Mouse (Mus musculus) CH12.LX (cell line): ENCODE data around the gene Ppl.

Experiments
- CTCF ChIP-seq, 2 experiments: IDR thresholded peaks in 1 of 2; conservative IDR thresholded peaks in 1 of 2; 2 replicates each; pipeline ENCODE4 v1.5.1; 2011 to 2012; ENCODE audit warnings: low read depth in 2 of 2, low read length in 2 of 2, improper control_type of control experiment in 1 of 2, inconsistent platforms in 1 of 2, mild to moderate bottlenecking in 1 of 2, moderate library complexity in 1 of 2
- ELF1 ChIP-seq: IDR thresholded peaks from 2 replicates; pipeline ENCODE4 v1.6.1; 2014; ENCODE audit warnings: low read depth, mild to moderate bottlenecking, inconsistent platforms, low read length, improper control_type of control experiment
- EP300 ChIP-seq: IDR thresholded peaks from 2 replicates; pipeline ENCODE4 v1.6.1; 2011; ENCODE audit warnings: low read length, improper control_type of control experiment
- GABPA ChIP-seq: IDR thresholded peaks from 2 replicates; pipeline ENCODE4 v1.6.1; 2012; ENCODE audit warnings: low read depth, low read length, improper control_type of control experiment, inconsistent platforms; ENCODE audit not compliant: insufficient replicate concordance
- HCFC1 ChIP-seq: IDR thresholded peaks from 2 replicates; pipeline ENCODE4 v1.6.1; 2012; ENCODE audit warnings: low read depth, mild to moderate bottlenecking, inconsistent platforms, low read length, improper control_type of control experiment
- MXI1 ChIP-seq: IDR thresholded peaks from 2 replicates; pipeline ENCODE4 v1.6.1; 2011; ENCODE audit warnings: mild to moderate bottlenecking, low read depth, low read length, improper control_type of control experiment
- PAX5 ChIP-seq: IDR thresholded peaks from 2 replicates; pipeline ENCODE4 v1.6.1; 2012; ENCODE audit warnings: low read length, inconsistent platforms, mixed read lengths
- RCOR1 ChIP-seq: conservative IDR thresholded peaks from 2 replicates; pipeline ENCODE4 v1.6.1; 2012; ENCODE audit warnings: low read depth, mild to moderate bottlenecking, inconsistent platforms, low read length, improper control_type of control experiment
- SIN3A ChIP-seq: IDR thresholded peaks from 2 replicates; pipeline ENCODE4 v1.6.1; 2012; ENCODE audit warnings: low read length, improper control_type of control experiment, inconsistent platforms
- USF1 ChIP-seq: IDR thresholded peaks from 2 replicates; pipeline ENCODE4 v1.6.1; 2014; ENCODE audit warnings: low read depth, mild to moderate bottlenecking, inconsistent platforms, low read length, improper control_type of control experiment
- ZKSCAN1 ChIP-seq: IDR thresholded peaks from 2 replicates; pipeline ENCODE4 v1.6.1; 2012; ENCODE audit warnings: low read depth, inconsistent platforms, low read length, improper control_type of control experiment, borderline replicate concordance

DNA sequence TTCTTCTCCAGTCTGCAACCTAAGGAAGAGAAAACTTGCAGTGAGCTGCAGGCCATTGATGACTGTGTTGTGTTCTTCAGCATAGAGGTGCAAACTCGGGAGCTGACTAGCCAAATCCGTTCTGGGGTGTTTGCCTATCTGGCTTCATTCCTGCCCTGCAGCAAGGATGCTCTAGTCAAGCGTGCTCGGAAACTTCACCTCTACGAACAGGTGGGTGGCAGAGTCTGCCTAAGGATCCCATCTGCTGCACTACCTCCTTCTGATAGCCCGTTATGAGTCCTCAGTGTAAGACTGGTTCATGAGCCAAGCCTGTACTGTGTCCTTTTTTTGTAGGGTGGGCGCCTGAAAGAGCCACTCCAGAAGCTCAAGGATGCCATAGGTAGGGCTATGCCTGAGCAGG, 60.2 kb downstream of the Ppl start:
- TF ChIP-seq CTCF (conservative IDR thresholded peaks at IDR 0.05 in 1 of 2, IDR thresholded peaks at IDR 0.05 in 1 of 2; ENCODE audit: low read depth in 2 of 2, low read length in 2 of 2) (no peak), EP300 (no peak), USF1 (no peak), GABPA (no peak), SIN3A (no peak), HCFC1 (no peak), ZKSCAN1 (no peak), RCOR1 (no peak), PAX5 (no peak), MXI1 (no peak), ELF1 (no peak)
